Mouse (Mus musculus) embryonic facial prominence, embryonic 13.5 days (tissue): Measurements from ENCODE around the gene Mef2d. TPM values are rescaled to one million over a fixed set of nuclear protein-coding genes. Genes with fewer than 3 reads are reported as not detected.

Source experiments
- microRNA-seq: library from miRNA; unstranded; fragments of <30 nt; microRNA quantifications from one replicate; pipeline ENCODE4, GENCODE M21; 2016
- polyA plus RNA-seq: library from polyadenylated mRNA; unstranded; fragments of >200 nt; fragmentation: Nextera tagmentation; extraction: Ambion mirVana; gene quantifications from 2 replicates; pipeline ENCODE4 v1.2.1, GENCODE M21; 2015

Mef2d gene
- polyA plus RNA-seq, 1 experiment from 2014 or later, result 18.2 TPM

Small RNA genes lying within 50 kb of the gene (microRNA-seq; reads per million reads assigned to microRNA genes)
- gene Gm25641, result not detected
- gene Mir3093, result not detected
- not detected for gene Mir9-1

Other genes starting within 250 kb of the Mef2d start
- gene Hdgf, start 236.1 kb upstream of the Mef2d start, polyA plus RNA-seq, result 180 and 260 TPM in 2 replicates
- gene Mrpl24, start 222.9 kb upstream of the Mef2d start, polyA plus RNA-seq, result 80.1 and 84.0 TPM in 2 replicates
- gene Isg20l2, start 212.1 kb upstream of the Mef2d start, polyA plus RNA-seq, result 69.0 and 74.3 TPM in 2 replicates
- gene Rrnad1, start 211.7 kb upstream of the Mef2d start, polyA plus RNA-seq, result 21.1 and 25.2 TPM in 2 replicates
- gene Crabp2, start 193.7 kb upstream of the Mef2d start, polyA plus RNA-seq, result 345 and 370 TPM in 2 replicates
- 13.8 and 17.7 TPM in 2 replicates for gene Nes, start 171.3 kb upstream of the Mef2d start, polyA plus RNA-seq
- gene Bcan, start 142.1 kb upstream of the Mef2d start, polyA plus RNA-seq, result 0.39 and 0.53 TPM in 2 replicates
- 0.15 TPM in 1 of 2 replicates, not detected in the other for gene Hapln2, start 114.8 kb upstream of the Mef2d start, polyA plus RNA-seq
- gene Gpatch4, start 99.3 kb upstream of the Mef2d start, polyA plus RNA-seq, result 34.0 and 38.5 TPM in 2 replicates
- gene Naxe, start 83.9 kb upstream of the Mef2d start, polyA plus RNA-seq, result 208 and 210 TPM in 2 replicates
- gene Ttc24, start 64.1 kb upstream of the Mef2d start, polyA plus RNA-seq, result 0.11 and 0.19 TPM in 2 replicates
- 20.1 and 22.8 TPM in 2 replicates for gene Iqgap3, start 60.4 kb upstream of the Mef2d start, polyA plus RNA-seq
- gene Rhbg, start 112.3 kb downstream of the Mef2d start, polyA plus RNA-seq, result 3.3 and 6.7 TPM in 2 replicates
- 0.55 and 3.5 TPM in 2 replicates for gene Gm38392, start 144.8 kb downstream of the Mef2d start, polyA plus RNA-seq
- 15.0 and 16.1 TPM in 2 replicates for gene Tsacc, start 154.6 kb downstream of the Mef2d start, polyA plus RNA-seq
- 517 and 559 TPM in 2 replicates for gene Cct3, start 154.7 kb downstream of the Mef2d start, polyA plus RNA-seq
- 164 and 188 TPM in 2 replicates for gene Glmp, start 182.7 kb downstream of the Mef2d start, polyA plus RNA-seq
- gene Tmem79, start 193.8 kb downstream of the Mef2d start, polyA plus RNA-seq, result 9.1 and 10.4 TPM in 2 replicates
- 55.0 and 58.3 TPM in 2 replicates for gene Smg5, start 193.9 kb downstream of the Mef2d start, polyA plus RNA-seq
- 4.2 and 4.9 TPM in 2 replicates for gene Paqr6, start 222.2 kb downstream of the Mef2d start, polyA plus RNA-seq
- gene Bglap3, start 230.4 kb downstream of the Mef2d start, polyA plus RNA-seq, result 0.28 TPM in 1 of 2 replicates, not detected in the other
- 0.58 TPM in 1 of 2 replicates, not detected in the other for gene Bglap2, start 236.3 kb downstream of the Mef2d start, polyA plus RNA-seq
- 0.91 TPM in 1 of 2 replicates, not detected in the other for gene Bglap, start 242.1 kb downstream of the Mef2d start, polyA plus RNA-seq